Mouse (Mus musculus) lung, embryonic 14.5 days (tissue): ENCODE results near the gene Cdc42bpg. TPM values are rescaled to one million over a fixed set of nuclear protein-coding genes. Genes with fewer than 3 reads are reported as not detected.

Source experiments
- ATAC-seq: fragments of 200-750 bp; cut with Nextera tagmentation; 2 replicates; pipeline ENCODE4 v1.8.0; 2017; ENCODE audit warnings: mild to moderate bottlenecking, moderate TSS enrichment, moderate library complexity; ENCODE audit not compliant: insufficient read depth
- DNase-seq: peaks from one replicate; pipeline ENCODE4 v3.0.0-alpha.2; 2015
- H3K27ac ChIP-seq: fragments of 300-500 bp; sonication (generic); 2 replicates; pipeline ENCODE4 v1.5.1; 2014; ENCODE audit warnings: low read depth, mild to moderate bottlenecking, moderate library complexity
- H3K27me3 ChIP-seq: fragments of 300-500 bp; sonication (generic); 2 replicates; pipeline ENCODE4 v1.6.1; 2014; ENCODE audit warnings: low read length, control low read depth; ENCODE audit not compliant: insufficient read depth
- H3K36me3 ChIP-seq: fragments of 300-500 bp; sonication (generic); 2 replicates; pipeline ENCODE4 v1.6.1; 2014; ENCODE audit warnings: control low read depth; ENCODE audit not compliant: insufficient read depth
- H3K4me1 ChIP-seq: fragments of 300-500 bp; sonication (generic); 2 replicates; pipeline ENCODE4 v1.6.1; 2014; ENCODE audit warnings: antibody characterized with exemption, control low read depth; ENCODE audit not compliant: insufficient read depth
- H3K4me2 ChIP-seq: fragments of 300-500 bp; sonication (generic); 2 replicates; pipeline ENCODE4 v1.6.1; 2014; ENCODE audit warnings: mild to moderate bottlenecking
- H3K4me3 ChIP-seq: fragments of 300-500 bp; sonication (generic); 2 replicates; pipeline ENCODE4 v1.5.1; 2014; ENCODE audit warnings: low read depth, low read length
- H3K9ac ChIP-seq: fragments of 300-500 bp; sonication (generic); 2 replicates; pipeline ENCODE4 v1.6.1; 2014
- H3K9me3 ChIP-seq: fragments of 300-500 bp; sonication (generic); 2 replicates; pipeline ENCODE4 v1.6.1; 2016; ENCODE audit warnings: low read depth, low read length, control low read depth
- CTCF ChIP-seq: IDR thresholded peaks from 2 replicates; pipeline ENCODE4 v1.5.1; 2016; ENCODE audit warnings: antibody characterized with exemption, low read depth
- WGBS: fragments of 180-500 bp; shearing (Covaris S2); extraction: QIAGEN DNeasy Blood & Tissue Kit; methylation state at CpG from one replicate; pipeline ENCODE4 v1.1.7; 2014; 5-methylcytosine and 5-hydroxymethylcytosine counted together
- polyA plus RNA-seq: library from polyadenylated mRNA; unstranded; fragments of >200 nt; fragmentation: Nextera tagmentation; extraction: Ambion mirVana; gene quantifications from 2 replicates; pipeline ENCODE4 v1.2.1, GENCODE M21; 2014

Gene Cdc42bpg
- polyA plus RNA-seq, 1 experiment from 2014 or later, result 0.82 TPM

GRCm38 (mm10) chr19:6351431-6352106, 45.3 kb downstream of the Cdc42bpg start:
- 57% methylated on average over 14 of the region's 14 CpGs for WGBS
- Histone ChIP-seq H3K27me3 (no peaks in the 10 kb centered on the region), H3K4me1 (no peaks in the 10 kb centered on the region), H3K9me3 (no peaks in the 10 kb centered on the region), H3K4me3 (no peak overlapping the region), H3K4me2 (no peak overlapping the region), H3K9ac (no peak overlapping the region), H3K27ac (no peak overlapping the region), H3K36me3 (peaks cover 45% of the 10 kb centered on the region)
- no peak for TF ChIP-seq CTCF
- DNase-seq (no peak), ATAC-seq (no peak)

GRCm38 (mm10) chr19:6352107-6352505, 45.9 kb downstream of the Cdc42bpg start:
- H3K4me2 ChIP-seq, result no peak overlapping the region
- H3K9ac ChIP-seq, result no peak overlapping the region
- ATAC-seq (no peak), DNase-seq (no peak)
- H3K36me3 ChIP-seq, result peaks cover 42% of the 10 kb centered on the region
- H3K27me3 ChIP-seq, result no peaks in the 10 kb centered on the region
- no peaks in the 10 kb centered on the region for H3K4me1 ChIP-seq
- H3K27ac ChIP-seq, result no peak overlapping the region
- H3K4me3 ChIP-seq, result no peak overlapping the region
- H3K9me3 ChIP-seq, result no peaks in the 10 kb centered on the region
- TF ChIP-seq CTCF, result no peak
- 85% methylated on average over 2 of the region's 2 CpGs for WGBS

GRCm38 (mm10) chr19:6354030-6354429, 47.8 kb downstream of the Cdc42bpg start:
- H3K4me3 ChIP-seq, result no peak overlapping the region
- no peaks in the 10 kb centered on the region for H3K27me3 ChIP-seq
- no peak overlapping the region for H3K9ac ChIP-seq
- H3K36me3 ChIP-seq, result peaks cover 39% of the 10 kb centered on the region
- no peak for ATAC-seq
- no peaks in the 10 kb centered on the region for H3K9me3 ChIP-seq
- no peak overlapping the region for H3K27ac ChIP-seq
- no peak for DNase-seq
- H3K4me2 ChIP-seq, result no peak overlapping the region
- WGBS, result 77% methylated on average over 7 of the region's 7 CpGs
- TF ChIP-seq CTCF, result no peak
- H3K4me1 ChIP-seq, result no peaks in the 10 kb centered on the region

- ATAC-seq, result no peak
- Histone ChIP-seq H3K36me3 (peaks cover 18% of the 10 kb centered on the region), H3K4me2 (no peak overlapping the region), H3K9ac (no peak overlapping the region), H3K4me1 (peaks cover 8% of the 10 kb centered on the region; the same call in 1 of the 2 replicates), H3K27ac (no peak overlapping the region), H3K4me3 (no peak overlapping the region), H3K9me3 (no peaks in the 10 kb centered on the region), H3K27me3 (no peaks in the 10 kb centered on the region)
- no peak for DNase-seq
- 89% methylated on average over 3 of the region's 3 CpGs for WGBS
- no peak for TF ChIP-seq CTCF
These were observed 55.0 kb downstream of the Cdc42bpg start for GRCm38 (mm10) chr19:6361291-6361690.

GRCm38 (mm10) chr19:6363091-6363410, 56.8 kb downstream of the Cdc42bpg start:
- no peak for TF ChIP-seq CTCF
- peaks cover 8% of the 10 kb centered on the region; the same call in 1 of the 2 replicates for H3K4me1 ChIP-seq
- H3K4me3 ChIP-seq, result peak overlapping the region; percentile 99
- WGBS, result under 1% methylated on average over 11 of the region's 11 CpGs
- DNase-seq (no peak), ATAC-seq (no peak)
- H3K27ac ChIP-seq, result peak overlapping the region; percentile 71
- peaks cover 36% of the 10 kb centered on the region for H3K36me3 ChIP-seq
- H3K9me3 ChIP-seq, result no peaks in the 10 kb centered on the region
- no peaks in the 10 kb centered on the region for H3K27me3 ChIP-seq
- peak overlapping the region; percentile 78 for H3K4me2 ChIP-seq
- H3K9ac ChIP-seq, result peak overlapping the region; percentile 49

GRCm38 (mm10) chr19:6363411-6364240, 57.4 kb downstream of the Cdc42bpg start, which contains the start of gene Sf1:
Sf1 (plus strand) TSS chr19:6363690.
- ATAC-seq (peak; percentile 98), DNase-seq (peak; percentile 100)
- WGBS, result under 1% methylated on average over 69 of the region's 85 CpGs
- Histone ChIP-seq H3K27ac (peak within 1 kb of the TSS; percentile 99), H3K36me3 (peaks cover 41% of the 10 kb centered on the region), H3K4me1 (peaks cover 8% of the 10 kb centered on the region; the same call in 1 of the 2 replicates), H3K9me3 (no peaks in the 10 kb centered on the region), H3K4me3 (peak within 1 kb of the TSS; percentile 99), H3K27me3 (no peaks in the 10 kb centered on the region), H3K4me2 (peak within 1 kb of the TSS; percentile 78), H3K9ac (peak within 1 kb of the TSS; percentile 99)
- no peak for TF ChIP-seq CTCF

- DNase-seq, result peak; percentile 95
- no peak for TF ChIP-seq CTCF
- peaks cover 8% of the 10 kb centered on the region; the same call in 1 of the 2 replicates for H3K4me1 ChIP-seq
- H3K36me3 ChIP-seq, result peaks cover 47% of the 10 kb centered on the region
- under 1% methylated on average over 55 of the region's 55 CpGs for WGBS
- H3K4me3 ChIP-seq, result peak overlapping the region; percentile 99
- H3K4me2 ChIP-seq, result peak overlapping the region; percentile 78
- H3K27me3 ChIP-seq, result no peaks in the 10 kb centered on the region
- H3K9ac ChIP-seq, result peak overlapping the region; percentile 99
- H3K27ac ChIP-seq, result peak overlapping the region; percentile 99
- ATAC-seq, result no peak
- H3K9me3 ChIP-seq, result no peaks in the 10 kb centered on the region
These were observed 58.1 kb downstream of the Cdc42bpg start for GRCm38 (mm10) chr19:6364317-6364725.
